Mouse (Mus musculus) lung, postnatal 0 days (tissue): ENCODE results near the gene Krtap28-10.
A peak's percentile ranks its signal among the peaks of the same experiment; 100 is the strongest.

ENCODE experiments used
- CTCF ChIP-seq: IDR thresholded peaks from 2 replicates; pipeline ENCODE4 v1.5.1; 2016; ENCODE audit warnings: antibody characterized with exemption, mild to moderate bottlenecking
- EP300 ChIP-seq: IDR thresholded peaks from 2 replicates; pipeline ENCODE4 v1.6.1; 2016; ENCODE audit warnings: antibody characterized with exemption, mild to moderate bottlenecking, control low read depth

DNA sequence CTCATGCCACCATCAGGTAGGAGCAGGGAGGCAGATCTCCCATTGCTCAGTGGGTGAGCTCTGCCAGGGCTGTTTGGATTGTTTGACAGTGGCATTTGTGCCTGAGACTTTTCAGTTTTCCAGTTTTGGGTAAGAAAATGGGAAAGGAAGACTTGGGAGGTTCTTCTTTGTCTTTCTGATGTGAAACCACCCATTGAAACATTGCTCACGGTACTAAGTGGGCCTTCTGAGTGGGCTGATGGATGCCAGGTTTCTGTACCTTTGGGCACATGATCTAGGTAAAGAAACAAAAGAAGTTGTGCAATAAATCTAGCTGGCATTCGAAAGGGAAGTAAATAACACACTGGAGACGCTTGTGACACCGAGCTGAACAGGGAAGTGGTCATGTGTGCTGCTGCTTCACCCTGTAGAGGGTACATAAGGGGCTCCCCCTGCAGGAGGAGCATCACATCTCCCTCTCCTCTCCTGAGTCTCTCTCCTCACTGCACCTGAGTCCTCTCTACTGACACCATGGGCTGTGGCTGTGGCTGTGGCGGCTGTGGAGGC lies 2.7 kb upstream of the Krtap28-10 start, which contains the start of gene Gm47969:
- peak; percentile 45 for TF ChIP-seq CTCF
- peak; percentile 77 for TF ChIP-seq EP300
